Comparison of ENCODE assay signal across 8 mouse cellular contexts in the genomic region with DNA sequence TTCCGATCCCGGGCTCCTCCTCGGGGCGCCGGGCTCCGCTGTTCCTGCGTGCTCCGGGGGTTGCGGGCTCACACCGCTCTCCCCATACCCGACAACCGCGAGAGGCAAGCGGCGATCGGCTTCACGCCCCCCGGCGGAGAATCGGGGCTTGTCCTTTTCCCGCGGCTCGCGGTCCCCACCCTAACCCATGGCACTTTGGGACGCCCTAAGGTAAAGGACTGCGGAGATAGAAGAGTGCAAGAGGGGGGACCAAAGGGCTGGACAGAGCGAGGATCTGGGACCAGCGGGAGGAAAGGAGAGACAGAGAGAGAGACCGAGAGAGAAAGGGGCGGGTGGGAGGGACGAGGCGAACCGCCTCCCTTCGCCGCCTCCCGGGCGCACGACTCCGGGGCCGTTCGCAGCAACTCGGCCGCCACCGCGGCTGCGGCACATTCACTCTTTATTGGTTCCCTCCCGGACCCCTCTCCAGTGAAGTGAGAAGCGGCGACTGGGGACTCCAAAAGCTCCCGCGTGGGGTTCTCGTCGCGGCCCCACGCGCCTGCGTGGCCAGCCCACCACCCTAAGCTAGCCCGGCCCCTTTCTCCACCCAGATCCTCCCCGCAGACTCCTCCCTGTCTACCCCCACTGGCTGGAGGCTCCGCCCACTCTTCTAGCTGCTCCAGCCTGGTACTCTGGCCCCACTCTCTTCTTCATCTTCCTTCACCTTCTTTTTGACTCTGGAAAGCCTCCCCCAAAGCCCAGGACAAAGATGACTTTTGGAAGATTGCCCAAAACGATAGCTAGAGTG. TPM values are rescaled to one million over a fixed set of nuclear protein-coding genes. Genes with fewer than 3 reads are reported as not detected.
DNase-seq lines count a peak whose midpoint lies in the region; ATAC-seq and TF ChIP-seq lines count a peak whose summit lies in the region.

A gene (minus strand): TSS at position 544 of the 787 bp plus-strand sequence.

- H3K9ac ChIP-seq in midbrain, embryonic 11.5 days (ENCODE audit: low read length): peak within 1 kb of the TSS; percentile 82

- H3K9me3 ChIP-seq in embryonic facial prominence, embryonic 10.5 days: no peaks in the 10 kb centered on the region
- no peaks in the 10 kb centered on the region for H3K9me3 ChIP-seq in limb, embryonic 10.5 days (replicated peaks)
- H3K9me3 ChIP-seq in midbrain, embryonic 11.5 days (ENCODE audit: control insufficient read depth, low read length): no peaks in the 10 kb centered on the region

- peak within 1 kb of the TSS; percentile 91 for H3K4me2 ChIP-seq in midbrain, embryonic 11.5 days

- under 1% methylated on average over 60 of the region's 61 CpGs for WGBS in embryonic facial prominence, embryonic 10.5 days
- WGBS in limb, embryonic 10.5 days: under 1% methylated on average over 61 of the region's 61 CpGs
- WGBS in midbrain, embryonic 11.5 days: under 1% methylated on average over 57 of the region's 61 CpGs
- under 1% methylated on average over 61 of the region's 61 CpGs for WGBS in small intestine, adult 2 months

- no peak for TF ChIP-seq POLR2A in small intestine, adult 2 months (IDR thresholded peaks at IDR 0.05; ENCODE audit: low read depth, low read length)

- H3K4me1 ChIP-seq in embryonic facial prominence, embryonic 10.5 days: peaks cover 24% of the 10 kb centered on the region
- H3K4me1 ChIP-seq in limb, embryonic 10.5 days: peaks cover 38% of the 10 kb centered on the region
- peaks cover 15% of the 10 kb centered on the region for H3K4me1 ChIP-seq in midbrain, embryonic 11.5 days (ENCODE audit: control insufficient read depth, insufficient read depth, low read length)
- peaks cover 3% of the 10 kb centered on the region; the same call in 1 of the 2 replicates for H3K4me1 ChIP-seq in small intestine, adult 2 months (ENCODE audit: control insufficient read depth, insufficient read depth, insufficient read length, low read length)

- no peak for TF ChIP-seq CTCF in small intestine, adult 2 months (IDR thresholded peaks at IDR 0.05; ENCODE audit: extremely low read depth, insufficient read length, insufficient replicate concordance, low read depth, low read length)

- peak within 1 kb of the TSS; percentile 90 for H3K27ac ChIP-seq in embryonic facial prominence, embryonic 10.5 days (replicated peaks)
- H3K27ac ChIP-seq in limb, embryonic 10.5 days: peak within 1 kb of the TSS; percentile 91
- peak within 1 kb of the TSS; percentile 70 for H3K27ac ChIP-seq in midbrain, embryonic 11.5 days (ENCODE audit: low read depth, low read length)
- H3K27ac ChIP-seq in small intestine, adult 2 months (ENCODE audit: insufficient read depth, low read depth, low read length): peak within 1 kb of the TSS; percentile 75

- ATAC-seq in midbrain, embryonic 11.5 days (ENCODE audit: low FRiP score): peak; percentile 97

- peaks cover 9% of the 10 kb centered on the region for H3K27me3 ChIP-seq in embryonic facial prominence, embryonic 10.5 days (replicated peaks; ENCODE audit: low read depth, poor library complexity, severe bottlenecking)
- 0 out of 2 replicates have a peak, but pooled peaks cover 7% of the 10 kb centered on the region for H3K27me3 ChIP-seq in limb, embryonic 10.5 days (ENCODE audit: low read depth, poor library complexity, severe bottlenecking)
- H3K27me3 ChIP-seq in midbrain, embryonic 11.5 days (ENCODE audit: control insufficient read depth, insufficient read depth, low read length): no peaks in the 10 kb centered on the region
- no peaks in the 10 kb centered on the region for H3K27me3 ChIP-seq in small intestine, adult 2 months (ENCODE audit: control insufficient read depth, insufficient read depth, low read length)

- H3K36me3 ChIP-seq in embryonic facial prominence, embryonic 10.5 days (replicated peaks): peaks cover 3% of the 10 kb centered on the region; the same call in 1 of the 2 replicates
- no peaks in the 10 kb centered on the region for H3K36me3 ChIP-seq in limb, embryonic 10.5 days
- no peaks in the 10 kb centered on the region for H3K36me3 ChIP-seq in midbrain, embryonic 11.5 days (ENCODE audit: control insufficient read depth, insufficient read depth, low read length)
- no peaks in the 10 kb centered on the region for H3K36me3 ChIP-seq in small intestine, adult 2 months (ENCODE audit: control insufficient read depth, insufficient read depth, low read length)

- H3K4me3 ChIP-seq in embryonic facial prominence, embryonic 10.5 days: peak within 1 kb of the TSS; percentile 85
- H3K4me3 ChIP-seq in limb, embryonic 10.5 days: peak within 1 kb of the TSS; percentile 81
- peak within 1 kb of the TSS; percentile 46 for H3K4me3 ChIP-seq in midbrain, embryonic 11.5 days (ENCODE audit: low read depth, low read length)
- H3K4me3 ChIP-seq in small intestine, adult 2 months (ENCODE audit: low read depth, low read length): peak within 1 kb of the TSS; percentile 85

- DNase-seq in adrenal gland, postnatal 36 days: peak; percentile 93
- peak; percentile 90 for DNase-seq in embryonic facial prominence, embryonic 10.5 days (ENCODE audit: low spot score)
- DNase-seq in heart, adult 11 months: peak; percentile 99
- DNase-seq in kidney, adult 11 months: peak; percentile 76
- DNase-seq in limb, embryonic 10.5 days (ENCODE audit: low spot score): peak; percentile 84
- DNase-seq in midbrain, embryonic 11.5 days (ENCODE audit: low spot score, missing footprints): peak; percentile 98
- DNase-seq in adipocyte (ENCODE audit: low spot score): no peak

RNA-seq across cellular contexts. Expression of the gene that starts here (rescaled TPM):
- 1 to 10 TPM; 5.4 to 7.2 TPM for total RNA-seq in adrenal gland, postnatal 36 days (2021)
- polyA plus RNA-seq in embryonic facial prominence, embryonic 10.5 days (2016; fragmentation: Nextera tagmentation; extraction: Ambion mirVana): 7.7 and 8.5 TPM in 2 replicates
- polyA plus RNA-seq in limb, embryonic 10.5 days (2016; fragmentation: Nextera tagmentation; extraction: Ambion mirVana): 6.1 and 10.1 TPM in 2 replicates
- polyA plus RNA-seq in midbrain, embryonic 11.5 days (2014; fragmentation: Nextera tagmentation; extraction: Ambion mirVana): 3.7 and 6.0 TPM in 2 replicates
- 1.8 and 2.9 TPM in 2 replicates for polyA plus RNA-seq in small intestine, adult 2 months (2012; rRNA removed)
